Mouse (Mus musculus): ENCODE data around the gene Ceacam1. TPM values are rescaled to one million over a fixed set of nuclear protein-coding genes. Genes with fewer than 3 reads are reported as not detected.

Gene Ceacam1
- polyA plus RNA-seq, 1 experiment = 38.6 TPM

GRCm38 (mm10) chr7:25412833-25413441 is 64.5 kb downstream of the Ceacam1 start, which contains the start of gene Cxcl17:
Cxcl17 (minus strand) TSS chr7:25412886.
- 20% methylated on average over 7 of the region's 7 CpGs for WGBS
- Histone ChIP-seq H3K4me1 (ENCODE audit: control insufficient read depth, insufficient read depth, low read length) (0 out of 2 replicates have a peak, but pooled peaks cover 2% of the 10 kb centered on the region), H3K4me3 (replicated peaks; ENCODE audit: extremely low read depth, low read depth, low read length) (no peak within 1 kb of the TSS)
- no peak for DNase-seq
- TF ChIP-seq CTCF (IDR thresholded peaks at IDR 0.05; ENCODE audit: insufficient read depth, low read length) (no peak), POLR2A (IDR thresholded peaks at IDR 0.05; ENCODE audit: borderline replicate concordance, extremely low read depth, low read depth, low read length) (no peak)

DNA sequence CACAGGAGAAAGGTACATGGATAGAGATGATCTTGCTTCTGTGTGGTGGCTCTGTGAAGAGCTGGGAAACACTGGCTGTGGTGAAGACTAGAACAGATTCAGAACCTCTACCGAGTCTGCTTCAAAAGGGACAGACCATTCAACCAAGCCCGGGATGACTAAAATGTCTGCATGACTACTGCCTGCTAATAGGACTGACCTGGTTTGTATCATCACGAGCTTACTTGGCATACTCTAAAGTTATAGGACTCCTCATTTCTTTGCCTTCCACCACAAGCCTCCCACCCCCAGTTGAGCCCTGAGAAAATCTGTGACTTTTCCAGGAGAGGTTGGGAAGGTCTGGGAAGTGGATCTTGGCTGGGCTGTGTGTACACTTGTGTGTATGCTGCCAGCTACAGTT is 65.5 kb downstream of the Ceacam1 start:
- TF ChIP-seq POLR2A (IDR thresholded peaks at IDR 0.05; ENCODE audit: borderline replicate concordance, extremely low read depth, low read depth, low read length) (no peak), CTCF (IDR thresholded peaks at IDR 0.05; ENCODE audit: insufficient read depth, low read length) (no peak)
- Histone ChIP-seq H3K4me3 (replicated peaks; ENCODE audit: extremely low read depth, low read depth, low read length) (no peak overlapping the region), H3K4me1 (ENCODE audit: control insufficient read depth, insufficient read depth, low read length) (0 out of 2 replicates have a peak, but pooled peaks cover 2% of the 10 kb centered on the region)
- DNase-seq = no peak
- WGBS = 84% methylated on average over 3 of the region's 3 CpGs

Other genes starting within 250 kb of the Ceacam1 start
- 104 and 116 TPM in 2 replicates for gene Gsk3a, start 239.8 kb downstream of the Ceacam1 start, polyA plus RNA-seq (2012; rRNA removed)
- gene Erf, start 226.8 kb downstream of the Ceacam1 start, polyA plus RNA-seq (2012; rRNA removed) = 41.1 and 51.4 TPM in 2 replicates
- gene Cic, start 209.9 kb downstream of the Ceacam1 start, polyA plus RNA-seq (2012; rRNA removed) = 96.1 and 107 TPM in 2 replicates
- 42.7 and 49.1 TPM in 2 replicates for gene Pafah1b3, start 179.6 kb downstream of the Ceacam1 start, polyA plus RNA-seq (2012; rRNA removed)
- not detected in 2 replicates for gene Prr19, start 176.2 kb downstream of the Ceacam1 start, polyA plus RNA-seq (2012; rRNA removed)
- gene Tmem145, start 171.5 kb downstream of the Ceacam1 start, polyA plus RNA-seq (2012; rRNA removed) = not detected in 2 replicates
- 46.8 and 49.8 TPM in 2 replicates for gene Megf8, start 160.4 kb downstream of the Ceacam1 start, polyA plus RNA-seq (2012; rRNA removed)
- gene Cnfn, start 107.9 kb downstream of the Ceacam1 start, polyA plus RNA-seq (2012; rRNA removed) = 0.53 and 1,347 TPM in 2 replicates
- gene Lipe, start 78.9 kb downstream of the Ceacam1 start, polyA plus RNA-seq (2012; rRNA removed) = 90.2 and 103 TPM in 2 replicates
- 41.1 and 48.0 TPM in 2 replicates for gene Cxcl17, start 64.7 kb downstream of the Ceacam1 start, polyA plus RNA-seq (2012; rRNA removed)
- gene Ceacam2, start 62.3 kb upstream of the Ceacam1 start, polyA plus RNA-seq (2012; rRNA removed) = 0.04 TPM in 1 of 2 replicates, not detected in the other
- not detected in 2 replicates for gene Erich4, start 138.3 kb upstream of the Ceacam1 start, polyA plus RNA-seq (2012; rRNA removed)
- 36.3 and 40.9 TPM in 2 replicates for gene Dmac2, start 141.8 kb upstream of the Ceacam1 start, polyA plus RNA-seq (2012; rRNA removed)
- 15.5 and 15.8 TPM in 2 replicates for gene B3gnt8, start 149.1 kb upstream of the Ceacam1 start, polyA plus RNA-seq (2012; rRNA removed)
- gene Bckdha, start 181.4 kb upstream of the Ceacam1 start, polyA plus RNA-seq (2012; rRNA removed) = 140 and 143 TPM in 2 replicates
- gene Exosc5, start 181.6 kb upstream of the Ceacam1 start, polyA plus RNA-seq (2012; rRNA removed) = 53.1 and 60.8 TPM in 2 replicates
- gene Tmem91, start 197.6 kb upstream of the Ceacam1 start, polyA plus RNA-seq (2012; rRNA removed) = 0.37 and 0.86 TPM in 2 replicates
- gene B9d2, start 203.2 kb upstream of the Ceacam1 start, polyA plus RNA-seq (2012; rRNA removed) = 51.7 and 53.4 TPM in 2 replicates
- 68.3 and 71.1 TPM in 2 replicates for gene Tgfb1, start 209.4 kb upstream of the Ceacam1 start, polyA plus RNA-seq (2012; rRNA removed)
- 60.0 and 69.2 TPM in 2 replicates for gene Ccdc97, start 241.5 kb upstream of the Ceacam1 start, polyA plus RNA-seq (2012; rRNA removed)

Data from lung, adult 2 months (tissue).